Mouse (Mus musculus) heart, embryonic 14.5 days (tissue): ENCODE data around the gene Atr. TPM values are rescaled to one million over a fixed set of nuclear protein-coding genes. Genes with fewer than 3 reads are reported as not detected.
A peak's percentile ranks its signal among the peaks of the same experiment; 100 is the strongest.

Source experiments
- ATAC-seq: fragments of 200-750 bp; cut with Nextera tagmentation; 2 replicates; pipeline ENCODE4 v1.8.0; 2017; ENCODE audit warnings: low read depth, moderate TSS enrichment; ENCODE audit not compliant: insufficient number of reproducible peaks, insufficient read depth, low FRiP score
- H3K27ac ChIP-seq, 2 experiments: fragments of 200-500 bp in 1 of 2; fragments of 300-500 bp in 1 of 2; sonication (generic) in 1 of 2; replicated peaks in 1 of 2; 2 replicates each; pipeline ENCODE4 v1.5.1; 2012 to 2014; ENCODE audit warnings: low read depth in 2 of 2, low read length in 2 of 2, control low read depth in 1 of 2, mild to moderate bottlenecking in 1 of 2, mixed read lengths in 1 of 2; ENCODE audit not compliant: control insufficient read depth in 1 of 2, insufficient read depth in 1 of 2
- H3K27me3 ChIP-seq: fragments of 300-500 bp; sonication (generic); 2 replicates; pipeline ENCODE4 v1.6.1; 2014; ENCODE audit warnings: mild to moderate bottlenecking, low read length, control low read depth; ENCODE audit not compliant: control insufficient read depth, insufficient read depth
- H3K36me3 ChIP-seq: fragments of 300-500 bp; sonication (generic); 2 replicates; pipeline ENCODE4 v1.6.1; 2014; ENCODE audit warnings: mild to moderate bottlenecking, control low read depth, low read length, mixed read lengths; ENCODE audit not compliant: control insufficient read depth, insufficient read depth
- H3K4me1 ChIP-seq, 2 experiments: fragments of 200-500 bp in 1 of 2; fragments of 300-500 bp in 1 of 2; sonication (generic) in 1 of 2; 2 replicates each; pipeline ENCODE4 v1.6.1; 2012 to 2014; ENCODE audit warnings: low read length in 2 of 2, control low read depth in 1 of 2, mixed read lengths in 1 of 2; ENCODE audit not compliant: control insufficient read depth in 2 of 2, insufficient read depth in 2 of 2
- H3K4me2 ChIP-seq: fragments of 300-500 bp; sonication (generic); 2 replicates; pipeline ENCODE4 v1.6.1; 2014; ENCODE audit warnings: mild to moderate bottlenecking, low read length
- H3K4me3 ChIP-seq, 2 experiments: fragments of 200-500 bp in 1 of 2; fragments of 300-500 bp in 1 of 2; sonication (generic) in 1 of 2; 2 replicates each; pipeline ENCODE4 v1.5.1; 2012 to 2014; ENCODE audit warnings: low read length in 2 of 2, mild to moderate bottlenecking in 2 of 2, control low read depth in 1 of 2, low read depth in 1 of 2, moderate library complexity in 1 of 2; ENCODE audit not compliant: control insufficient read depth in 1 of 2, insufficient read depth in 1 of 2
- H3K9ac ChIP-seq: fragments of 300-500 bp; sonication (generic); 2 replicates; pipeline ENCODE4 v1.6.1; 2014; ENCODE audit warnings: mild to moderate bottlenecking, low read length
- H3K9me3 ChIP-seq: fragments of 300-500 bp; sonication (generic); 2 replicates; pipeline ENCODE4 v1.6.1; 2016; ENCODE audit warnings: low read length, control low read depth; ENCODE audit not compliant: control insufficient read depth
- WGBS: fragments of 180-500 bp; shearing (Covaris S2); extraction: QIAGEN DNeasy Blood & Tissue Kit; methylation state at CpG from one replicate; pipeline ENCODE4 v1.1.7; 2014; 5-methylcytosine and 5-hydroxymethylcytosine counted together
- polyA plus RNA-seq: library from polyadenylated mRNA; unstranded; fragments of >200 nt; fragmentation: Nextera tagmentation; extraction: Ambion mirVana; gene quantifications from 2 replicates; pipeline ENCODE4 v1.2.1, GENCODE M21; 2014

The Atr gene
- polyA plus RNA-seq, 1 experiment from 2014 or later = 12.2 TPM

DNA sequence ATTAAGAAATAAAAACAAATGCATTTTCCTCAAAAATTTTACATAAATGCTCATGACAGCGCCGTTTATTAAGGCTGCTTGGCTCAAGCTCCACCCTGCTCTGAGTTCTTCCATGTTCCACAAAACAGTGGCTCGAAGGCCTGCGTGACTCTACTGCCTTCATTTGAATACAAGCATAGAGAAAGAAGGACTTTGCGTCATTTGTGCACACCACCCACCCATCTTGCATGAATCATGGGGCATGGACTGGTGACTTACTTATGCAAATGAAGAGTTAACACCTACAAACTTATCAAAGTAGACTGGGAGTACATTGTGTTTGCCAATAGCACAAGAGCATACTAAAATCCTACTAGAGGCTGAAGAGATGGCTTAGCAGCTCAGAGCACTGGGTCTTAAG, 29.8 kb upstream of the Atr start:
- no peak overlapping the region for H3K9ac ChIP-seq
- WGBS = 94% methylated on average over 5 of the region's 5 CpGs
- no peaks in the 10 kb centered on the region for H3K9me3 ChIP-seq
- H3K4me2 ChIP-seq = no peak overlapping the region
- no peaks in the 10 kb centered on the region for H3K36me3 ChIP-seq
- no peak for ATAC-seq
- H3K4me3 ChIP-seq = no peak overlapping the region
- H3K4me1 ChIP-seq = peaks cover 3% of the 10 kb centered on the region in 2 experiments; a peak in 2 of 4 replicates
- H3K27me3 ChIP-seq = no peaks in the 10 kb centered on the region
- no peak overlapping the region for H3K27ac ChIP-seq

DNA sequence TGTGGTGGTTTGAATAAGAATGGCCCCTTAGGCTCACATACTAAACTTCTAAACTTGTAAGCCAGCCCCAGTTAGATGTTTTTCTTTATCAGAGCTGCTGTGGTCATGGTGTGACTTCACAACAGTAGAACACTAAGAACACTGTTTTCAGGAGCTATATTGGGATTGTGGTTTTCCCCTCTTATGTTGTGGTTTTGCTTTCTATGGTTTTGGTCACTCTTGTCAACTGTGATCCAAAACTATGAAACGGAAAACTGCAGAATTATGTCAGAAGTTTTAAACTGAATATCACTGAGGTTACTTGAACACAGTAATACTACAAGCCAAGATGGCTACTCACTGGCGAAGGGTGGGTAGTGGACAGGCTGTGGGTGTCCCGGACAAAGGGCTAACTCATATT, 24.6 kb upstream of the Atr start:
- no peak overlapping the region for H3K4me2 ChIP-seq
- ATAC-seq = no peak
- H3K9ac ChIP-seq = no peak overlapping the region
- WGBS = 81% methylated on average over 3 of the region's 3 CpGs
- no peaks in the 10 kb centered on the region for H3K36me3 ChIP-seq
- no peak overlapping the region for H3K4me3 ChIP-seq
- peaks cover 3% of the 10 kb centered on the region in 2 experiments; a peak in 2 of 4 replicates for H3K4me1 ChIP-seq
- H3K9me3 ChIP-seq = no peaks in the 10 kb centered on the region
- no peak overlapping the region for H3K27ac ChIP-seq
- H3K27me3 ChIP-seq = no peaks in the 10 kb centered on the region

DNA sequence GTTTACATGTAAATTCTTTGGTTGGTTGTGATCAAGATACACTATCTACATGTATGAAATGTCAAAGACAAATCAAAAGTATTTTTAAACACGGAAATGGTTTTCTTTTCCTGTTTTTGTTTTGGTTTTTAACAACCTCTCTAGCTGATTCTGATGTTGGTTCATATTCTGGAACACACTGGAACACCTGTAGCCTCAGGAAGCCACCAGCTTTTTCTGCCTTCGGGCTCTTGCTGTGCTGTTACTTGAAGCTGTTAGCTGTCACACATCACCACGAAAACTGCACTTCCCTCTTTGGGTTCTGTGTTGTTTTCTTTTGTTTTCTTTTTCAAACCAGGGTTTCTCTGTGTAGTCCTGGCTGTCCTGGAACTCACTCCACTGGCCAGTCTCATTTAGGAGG, 22.6 kb upstream of the Atr start:
- 59% methylated on average over 3 of the region's 3 CpGs for WGBS
- Histone ChIP-seq H3K9me3 (no peaks in the 10 kb centered on the region), H3K36me3 (no peaks in the 10 kb centered on the region), H3K9ac (no peak overlapping the region), H3K27me3 (no peaks in the 10 kb centered on the region), H3K4me1 (no peaks in the 10 kb centered on the region), H3K27ac (no peak overlapping the region), H3K4me2 (no peak overlapping the region), H3K4me3 (no peak overlapping the region)
- no peak for ATAC-seq

DNA sequence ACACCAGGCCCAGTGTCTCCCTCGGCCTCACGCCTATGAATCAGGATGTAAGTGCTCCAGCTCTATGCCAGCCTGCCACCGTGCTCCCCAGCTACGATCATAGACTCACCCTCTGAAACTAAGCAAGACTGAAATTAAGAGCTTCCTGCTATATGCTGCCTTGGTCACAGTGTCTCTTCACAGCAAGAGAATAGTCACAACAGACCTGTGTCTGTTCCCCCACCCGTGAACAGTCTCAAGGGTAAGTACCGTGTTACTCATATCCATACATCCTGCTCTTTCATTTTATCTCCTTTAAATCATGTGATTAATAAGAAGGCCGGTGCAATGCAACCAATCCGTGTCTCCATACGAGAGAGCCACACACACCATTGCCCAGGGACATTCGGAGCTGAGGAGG, 21.7 kb upstream of the Atr start:
- Histone ChIP-seq H3K9ac (no peak overlapping the region), H3K4me1 (no peaks in the 10 kb centered on the region), H3K9me3 (no peaks in the 10 kb centered on the region), H3K36me3 (no peaks in the 10 kb centered on the region), H3K27ac (no peak overlapping the region), H3K27me3 (no peaks in the 10 kb centered on the region), H3K4me3 (no peak overlapping the region), H3K4me2 (no peak overlapping the region)
- no peak for ATAC-seq
- 87% methylated on average over 10 of the region's 10 CpGs for WGBS

DNA sequence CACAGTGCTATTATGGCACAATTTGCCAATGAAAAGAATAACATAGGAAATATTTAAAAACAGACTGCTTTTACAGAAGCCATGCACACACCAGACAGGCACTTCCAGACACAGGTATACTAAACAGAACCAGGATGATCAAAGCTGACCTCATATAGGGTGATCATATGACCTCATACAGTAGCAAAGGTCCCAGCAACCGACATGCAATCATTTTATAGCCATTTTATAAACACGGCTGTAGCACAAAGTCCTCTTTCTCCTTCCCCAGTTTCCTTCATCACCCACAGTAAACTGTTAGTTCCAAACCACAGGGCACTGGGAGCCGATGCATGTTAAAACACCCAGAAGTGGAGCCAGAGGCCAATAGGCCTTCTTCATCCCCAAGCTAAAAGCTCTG, 18.0 kb upstream of the Atr start:
- peaks cover 16% of the 10 kb centered on the region for H3K27me3 ChIP-seq
- ATAC-seq = no peak
- 79% methylated on average over 3 of the region's 3 CpGs for WGBS

DNA sequence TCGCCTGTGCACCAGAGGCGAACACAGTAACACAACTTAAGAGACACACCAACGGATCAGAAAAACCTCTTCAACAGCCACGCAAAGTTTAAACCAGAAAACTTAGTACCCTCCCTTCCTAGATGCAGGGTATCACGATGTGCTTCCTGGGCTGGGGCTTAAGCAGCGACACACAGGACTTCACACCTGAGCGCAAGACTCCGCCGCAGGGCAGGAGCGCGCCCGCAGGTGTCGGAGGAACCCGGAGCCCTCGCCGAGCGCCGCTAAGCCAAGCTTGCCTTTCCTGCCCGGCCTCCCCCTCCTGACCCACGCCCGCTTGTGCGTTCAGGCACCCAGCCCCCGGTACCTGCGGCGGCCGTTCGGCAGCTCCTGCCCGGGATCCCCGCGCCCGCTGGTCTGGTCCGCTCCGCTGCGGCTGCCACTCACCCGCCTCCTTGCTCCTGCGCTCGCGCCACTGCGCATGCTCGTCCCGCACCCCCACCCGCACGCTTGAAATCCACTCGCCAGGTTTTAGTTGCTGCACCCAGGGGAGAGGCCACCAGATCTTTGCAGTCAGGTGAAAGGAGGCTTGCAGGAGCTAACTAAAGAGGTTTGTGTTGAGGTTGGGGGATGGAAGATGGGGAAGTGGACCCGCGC, 12.5 kb upstream of the Atr start, which contains the start of gene Pls1:
Gene Pls1, minus strand, starts transcription at position 487 of the 636 bp plus-strand sequence.
- H3K4me2 ChIP-seq = peak within 1 kb of the TSS; percentile 98
- WGBS = 1% methylated on average over 38 of the region's 46 CpGs
- peak within 1 kb of the TSS; percentile 77 for H3K9ac ChIP-seq
- ATAC-seq = 0 out of 2 replicates have a peak, but pooled peaks have one; percentile 43
- no peak within 1 kb of the TSS for H3K27ac ChIP-seq
- peaks cover 30% of the 10 kb centered on the region for H3K27me3 ChIP-seq
- no peaks in the 10 kb centered on the region for H3K36me3 ChIP-seq
- no peaks in the 10 kb centered on the region for H3K4me1 ChIP-seq
- no peaks in the 10 kb centered on the region for H3K9me3 ChIP-seq
- peak within 1 kb of the TSS; percentile 62 to 72 for H3K4me3 ChIP-seq

More for the DNA sequence above, 18.0 kb upstream of the Atr start:
- H3K4me1 ChIP-seq = no peaks in the 10 kb centered on the region
- no peaks in the 10 kb centered on the region for H3K36me3 ChIP-seq
- H3K4me3 ChIP-seq = no peak overlapping the region
- H3K9ac ChIP-seq = no peak overlapping the region
- no peak overlapping the region for H3K4me2 ChIP-seq
- no peak overlapping the region for H3K27ac ChIP-seq
- no peaks in the 10 kb centered on the region for H3K9me3 ChIP-seq

DNA sequence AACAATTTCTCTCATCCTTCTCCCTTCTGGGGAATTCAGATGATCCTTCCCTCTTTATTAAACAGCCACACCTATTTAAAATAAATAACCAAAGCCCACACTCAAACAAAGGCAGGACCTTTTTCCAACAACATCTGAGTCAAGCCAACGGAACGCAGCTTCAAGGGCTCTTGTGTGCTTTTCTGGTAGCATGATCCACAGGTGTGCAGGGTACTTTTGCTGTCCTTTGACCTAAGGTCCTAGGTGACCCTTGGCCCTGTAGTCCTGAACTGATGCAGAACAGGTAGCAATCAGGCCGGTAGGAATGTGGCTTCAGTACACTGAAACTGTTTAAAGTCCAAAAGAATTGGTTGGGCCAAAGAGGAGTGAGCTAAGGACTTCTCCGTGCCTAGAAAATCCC, 11.7 kb upstream of the Atr start:
- Histone ChIP-seq H3K27me3 (peaks cover 30% of the 10 kb centered on the region), H3K36me3 (no peaks in the 10 kb centered on the region), H3K4me1 (no peaks in the 10 kb centered on the region), H3K9ac (no peak overlapping the region), H3K4me3 (peak overlapping the region in 1 of 2 experiments; percentile 62; a peak in 1 of 4 replicates), H3K27ac (no peak overlapping the region), H3K4me2 (peak overlapping the region; percentile 98; the same call in 1 of the 2 replicates), H3K9me3 (no peaks in the 10 kb centered on the region)
- no peak for ATAC-seq
- 74% methylated on average over 4 of the region's 4 CpGs for WGBS

DNA sequence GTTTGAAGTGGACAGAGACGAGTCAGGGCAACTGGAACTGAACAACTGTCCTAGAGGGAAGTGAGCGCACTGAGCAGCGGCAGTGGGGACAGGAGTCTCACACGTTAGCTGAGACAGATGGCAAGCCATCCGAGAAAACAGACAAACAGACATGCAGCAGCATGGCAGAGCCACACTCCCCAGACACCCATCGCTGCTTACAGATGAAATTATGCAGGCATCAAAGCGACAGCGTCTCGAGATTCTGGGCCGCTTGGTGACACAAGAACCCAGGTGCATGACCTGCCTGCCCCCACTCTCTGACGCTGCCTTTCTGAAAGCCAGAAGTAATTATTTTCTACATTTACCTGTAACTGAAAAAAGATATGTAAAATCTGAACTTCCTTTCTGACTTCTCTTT, 5.7 kb upstream of the Atr start:
- 60% methylated on average over 11 of the region's 11 CpGs for WGBS
- Histone ChIP-seq H3K27me3 (no peaks in the 10 kb centered on the region), H3K9me3 (no peaks in the 10 kb centered on the region), H3K4me3 (no peak overlapping the region), H3K27ac (no peak overlapping the region), H3K36me3 (no peaks in the 10 kb centered on the region), H3K4me2 (no peak overlapping the region), H3K4me1 (no peaks in the 10 kb centered on the region), H3K9ac (no peak overlapping the region)
- ATAC-seq = no peak
